In the genomic region with DNA sequence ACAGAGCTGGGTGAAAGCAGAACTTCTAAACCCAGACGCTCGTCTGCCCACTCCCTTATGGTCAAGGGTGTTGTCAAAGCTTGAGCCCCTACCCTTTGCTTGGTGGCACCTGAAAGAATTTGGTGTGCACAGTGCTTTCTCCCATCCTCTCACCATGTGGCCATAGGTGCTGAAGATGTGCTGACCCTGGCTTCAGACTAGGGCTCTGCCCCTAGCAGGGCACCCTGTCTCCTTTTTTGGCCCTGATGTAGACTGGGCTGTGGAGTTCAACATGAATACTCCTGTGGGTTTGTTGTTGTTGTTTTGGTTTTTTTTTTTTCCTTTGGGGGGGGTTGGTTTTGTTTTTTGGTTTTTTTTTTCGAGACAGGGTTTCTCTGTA, we compare ENCODE assay signal across 10 mouse cellular contexts. TPM values are rescaled to one million over a fixed set of nuclear protein-coding genes. Genes with fewer than 3 reads are reported as not detected.
DNase-seq lines count a peak whose midpoint lies in the region; ATAC-seq lines count a peak whose summit lies in the region.
"Had no signal": no experiment of that assay in that cellular context is flagged by ENCODE, and none has a peak within 500 bp of the region (broad histone marks: within the 10 kb centered on the region; RNA-seq: fewer than 3 reads in every experiment).

No protein-coding gene starts in this region.

- WGBS in heart, embryonic 13.5 days: 7% methylated on average over 3 of the region's 3 CpGs
- WGBS in liver, embryonic 13.5 days (ENCODE audit: insufficient replicate concordance): 10% methylated on average over 3 of the region's 3 CpGs
- 10% methylated on average over 3 of the region's 3 CpGs for WGBS in stomach, embryonic 16.5 days

- intact Hi-C loops in heart, postnatal 36 days (cut with DNase I): loop anchor here (2.0 kb wide), 1 partner anchor 104 kb away; a partner anchor contains a TSS
- intact Hi-C loops in left cerebral cortex, postnatal 25 days (cut with DNase I): loop anchor here (1.0 kb wide), 1 partner anchor 14 kb away; no protein-coding TSS in a partner anchor

- H3K9ac ChIP-seq in heart, embryonic 13.5 days: peak overlapping the region; percentile 41; the same call in 1 of the 2 replicates
- no peak overlapping the region for H3K9ac ChIP-seq in liver, embryonic 13.5 days
- no peak overlapping the region for H3K9ac ChIP-seq in stomach, embryonic 16.5 days (ENCODE audit: low read length)
- H3K9ac ChIP-seq: limb, embryonic 15.5 days had no signal

- peaks cover 11% of the 10 kb centered on the region for H3K27me3 ChIP-seq in heart, embryonic 13.5 days (replicated peaks)
- H3K27me3 ChIP-seq in megakaryocyte, embryonic 14.5 days (replicated peaks): peaks cover 47% of the 10 kb centered on the region
- H3K27me3 ChIP-seq in liver, embryonic 13.5 days: no peaks in the 10 kb centered on the region
- no peaks in the 10 kb centered on the region for H3K27me3 ChIP-seq in stomach, embryonic 16.5 days (ENCODE audit: control insufficient read depth, insufficient read depth, low read length)
- H3K27me3 ChIP-seq: limb, embryonic 15.5 days had no signal

- no peak for DNase-seq in heart, postnatal 36 days
- no peak for DNase-seq in liver, embryonic 13.5 days
- no peak for DNase-seq in left cerebral cortex, postnatal 25 days (ENCODE audit: low spot score in 2 of 2)
- no peak for DNase-seq in frontal cortex, postnatal 36 days (ENCODE audit: low spot score in 2 of 2)

- peak overlapping the region; percentile 67 for H3K4me2 ChIP-seq in heart, embryonic 13.5 days
- peak overlapping the region; percentile 51 for H3K4me2 ChIP-seq in liver, embryonic 13.5 days
- peak overlapping the region; percentile 47; the same call in 1 of the 2 replicates for H3K4me2 ChIP-seq in stomach, embryonic 16.5 days (ENCODE audit: low read depth, low read length)

- H3K9me3 ChIP-seq in heart, embryonic 13.5 days: peaks cover 16% of the 10 kb centered on the region
- peaks cover 16% of the 10 kb centered on the region for H3K9me3 ChIP-seq in megakaryocyte, embryonic 14.5 days
- peaks cover 16% of the 10 kb centered on the region for H3K9me3 ChIP-seq in liver, embryonic 13.5 days (replicated peaks)
- H3K9me3 ChIP-seq in stomach, embryonic 16.5 days (replicated peaks; ENCODE audit: control insufficient read depth, low read length): peaks cover 15% of the 10 kb centered on the region

- H3K4me1 ChIP-seq in heart, embryonic 13.5 days: peaks cover 4% of the 10 kb centered on the region
- H3K4me1 ChIP-seq in megakaryocyte, embryonic 14.5 days: peaks cover 35% of the 10 kb centered on the region
- H3K4me1 ChIP-seq in liver, embryonic 13.5 days (replicated peaks): peaks cover 16% of the 10 kb centered on the region
- no peaks in the 10 kb centered on the region; the same call in 1 of the 2 replicates for H3K4me1 ChIP-seq in stomach, embryonic 16.5 days (ENCODE audit: control insufficient read depth, insufficient read depth, low read length)
- H3K4me1 ChIP-seq: limb, embryonic 15.5 days had no signal

- peaks cover 2% of the 10 kb centered on the region; the same call in 1 of the 2 replicates for H3K36me3 ChIP-seq in heart, embryonic 13.5 days
- H3K36me3 ChIP-seq in megakaryocyte, embryonic 14.5 days (replicated peaks; ENCODE audit: low read length): peaks cover 36% of the 10 kb centered on the region
- no peaks in the 10 kb centered on the region; the same call in 1 of the 2 replicates for H3K36me3 ChIP-seq in liver, embryonic 13.5 days
- no peaks in the 10 kb centered on the region; the same call in 1 of the 2 replicates for H3K36me3 ChIP-seq in stomach, embryonic 16.5 days (ENCODE audit: control insufficient read depth, insufficient read depth, low read length)
- H3K36me3 ChIP-seq: limb, embryonic 15.5 days had no signal

- H3K4me3 ChIP-seq in heart, embryonic 13.5 days: 0 out of 2 replicates have a peak overlapping the region, but pooled peaks have one; percentile 42
- H3K4me3 ChIP-seq in megakaryocyte, embryonic 14.5 days (replicated peaks): peak overlapping the region; percentile 88
- H3K4me3 ChIP-seq in liver, embryonic 13.5 days (replicated peaks): no peak overlapping the region
- no peak overlapping the region for H3K4me3 ChIP-seq in stomach, embryonic 16.5 days (replicated peaks; ENCODE audit: low read length)

- ATAC-seq in heart, embryonic 13.5 days (ENCODE audit: extremely low read depth, insufficient number of reproducible peaks, low FRiP score, low TSS enrichment): no peak
- ATAC-seq in megakaryocyte, adult 5-6 weeks (ENCODE audit: poor library complexity, severe bottlenecking): no peak
- ATAC-seq in liver, embryonic 13.5 days (ENCODE audit: low read depth): peak; percentile 39; the same call in 1 of the 2 replicates
- ATAC-seq in stomach, embryonic 16.5 days (ENCODE audit: insufficient read depth, low FRiP score): 0 out of 2 replicates have a peak, but pooled peaks have one; percentile 10

- no peak overlapping the region for H3K27ac ChIP-seq in heart, embryonic 13.5 days (replicated peaks)
- H3K27ac ChIP-seq in liver, embryonic 13.5 days: no peak overlapping the region
- no peak overlapping the region for H3K27ac ChIP-seq in stomach, embryonic 16.5 days (ENCODE audit: low read length)
- H3K27ac ChIP-seq: limb, embryonic 15.5 days had no signal

RNA-seq across cellular contexts. Expression of a gene that starts 0.6 kb away (rescaled TPM):
- polyA plus RNA-seq in heart, embryonic 13.5 days (2015; fragmentation: Nextera tagmentation; extraction: Ambion mirVana): 30.4 and 31.1 TPM in 2 replicates
- 10 to 100 TPM; 51.6 to 58.1 TPM for total RNA-seq in heart, postnatal 36 days (2021)
- 20.7 and 47.5 TPM in 2 replicates for polyA plus RNA-seq in megakaryocyte, embryonic 14.5 days (2012; ENCODE audit: insufficient read depth, low replicate concordance)
- 15.2 and 19.6 TPM in 2 replicates for total RNA-seq in megakaryocyte, adult 5-6 weeks (2015)
- 24.9 and 27.3 TPM in 2 replicates for total RNA-seq in megakaryocyte, adult 5-6 weeks (2017)
- 13.0 and 14.8 TPM in 2 replicates for polyA plus RNA-seq in liver, embryonic 13.5 days (2015; fragmentation: Nextera tagmentation; extraction: Ambion mirVana)
- polyA plus RNA-seq in stomach, embryonic 16.5 days (2015; fragmentation: Nextera tagmentation; extraction: Ambion mirVana): 27.0 and 30.5 TPM in 2 replicates
- total RNA-seq in left cerebral cortex, postnatal 25 days (2021): 10 to 100 TPM; 67.6 to 68.8 TPM

RNA-seq across cellular contexts. Expression of a gene that starts 11.5 kb away (rescaled TPM):
- polyA plus RNA-seq in heart, embryonic 13.5 days (2015; fragmentation: Nextera tagmentation; extraction: Ambion mirVana): 4.1 and 4.9 TPM in 2 replicates
- total RNA-seq in heart, postnatal 36 days (2021): under 1 TPM in 1 of 2 experiments, not detected in 1; 0.72 TPM
- 123 and 178 TPM in 2 replicates for polyA plus RNA-seq in megakaryocyte, embryonic 14.5 days (2012; ENCODE audit: insufficient read depth, low replicate concordance)
- 0.89 and 1.0 TPM in 2 replicates for total RNA-seq in megakaryocyte, adult 5-6 weeks (2015)
- total RNA-seq in megakaryocyte, adult 5-6 weeks (2017): 0.37 and 1.2 TPM in 2 replicates
- 1.4 and 1.9 TPM in 2 replicates for polyA plus RNA-seq in liver, embryonic 13.5 days (2015; fragmentation: Nextera tagmentation; extraction: Ambion mirVana)
- polyA plus RNA-seq in stomach, embryonic 16.5 days (2015; fragmentation: Nextera tagmentation; extraction: Ambion mirVana): 46.7 and 50.2 TPM in 2 replicates
- 100 to 1,000 TPM; 447 to 452 TPM for total RNA-seq in left cerebral cortex, postnatal 25 days (2021)

RNA-seq across cellular contexts. Expression of a gene that starts 15.9 kb away (rescaled TPM):
- not detected in 2 replicates for polyA plus RNA-seq in heart, embryonic 13.5 days (2015; fragmentation: Nextera tagmentation; extraction: Ambion mirVana)
- total RNA-seq in heart, postnatal 36 days (2021): not detected
- polyA plus RNA-seq in megakaryocyte, embryonic 14.5 days (2012; ENCODE audit: insufficient read depth, low replicate concordance): 1.1 TPM in 1 of 2 replicates, not detected in the other
- total RNA-seq in megakaryocyte, adult 5-6 weeks (2015): not detected in 2 replicates
- not detected in 2 replicates for total RNA-seq in megakaryocyte, adult 5-6 weeks (2017)
- not detected in 2 replicates for polyA plus RNA-seq in liver, embryonic 13.5 days (2015; fragmentation: Nextera tagmentation; extraction: Ambion mirVana)
- not detected in 2 replicates for polyA plus RNA-seq in stomach, embryonic 16.5 days (2015; fragmentation: Nextera tagmentation; extraction: Ambion mirVana)
- total RNA-seq in left cerebral cortex, postnatal 25 days (2021): under 1 TPM in 1 of 2 experiments, not detected in 1; 0.09 TPM
- total RNA-seq: gastrocnemius, postnatal 4 days had no signal

RNA-seq across cellular contexts. Expression of a gene that starts 49.2 kb away (rescaled TPM):
- polyA plus RNA-seq in heart, embryonic 13.5 days (2015; fragmentation: Nextera tagmentation; extraction: Ambion mirVana): 136 and 141 TPM in 2 replicates
- total RNA-seq in heart, postnatal 36 days (2021): 100 to 1,000 TPM; 121 to 130 TPM
- 41.1 and 108 TPM in 2 replicates for polyA plus RNA-seq in megakaryocyte, embryonic 14.5 days (2012; ENCODE audit: insufficient read depth, low replicate concordance)
- 68.3 and 86.8 TPM in 2 replicates for total RNA-seq in megakaryocyte, adult 5-6 weeks (2015)
- total RNA-seq in megakaryocyte, adult 5-6 weeks (2017): 187 and 329 TPM in 2 replicates
- polyA plus RNA-seq in liver, embryonic 13.5 days (2015; fragmentation: Nextera tagmentation; extraction: Ambion mirVana): 63.6 and 73.7 TPM in 2 replicates
- 167 and 177 TPM in 2 replicates for polyA plus RNA-seq in stomach, embryonic 16.5 days (2015; fragmentation: Nextera tagmentation; extraction: Ambion mirVana)
- total RNA-seq in left cerebral cortex, postnatal 25 days (2021): 100 to 1,000 TPM; 568 to 614 TPM

RNA-seq across cellular contexts. Expression of a gene that starts 54.9 kb away (rescaled TPM):
- polyA plus RNA-seq in heart, embryonic 13.5 days (2015; fragmentation: Nextera tagmentation; extraction: Ambion mirVana): 47.4 and 47.7 TPM in 2 replicates
- 10 to 100 TPM; 62.6 to 74.3 TPM for total RNA-seq in heart, postnatal 36 days (2021)
- polyA plus RNA-seq in megakaryocyte, embryonic 14.5 days (2012; ENCODE audit: insufficient read depth, low replicate concordance): 8.8 and 20.1 TPM in 2 replicates
- total RNA-seq in megakaryocyte, adult 5-6 weeks (2015): 10.4 and 11.7 TPM in 2 replicates
- total RNA-seq in megakaryocyte, adult 5-6 weeks (2017): 12.2 and 13.3 TPM in 2 replicates
- polyA plus RNA-seq in liver, embryonic 13.5 days (2015; fragmentation: Nextera tagmentation; extraction: Ambion mirVana): 34.6 and 35.3 TPM in 2 replicates
- 47.2 and 52.3 TPM in 2 replicates for polyA plus RNA-seq in stomach, embryonic 16.5 days (2015; fragmentation: Nextera tagmentation; extraction: Ambion mirVana)
- 10 to 100 TPM; 33.4 to 34.0 TPM for total RNA-seq in left cerebral cortex, postnatal 25 days (2021)

Comparison
In these comparisons a context has a peak if more than half of its experiments do, and no peak if none do; other contexts are left out.
1. ATAC-seq: peak in liver, embryonic 13.5 days (single experiment) and stomach, embryonic 16.5 days (single experiment); none in heart, embryonic 13.5 days (single experiment) and megakaryocyte, adult 5-6 weeks (single experiment).
2. H3K4me3 ChIP-seq: peak in heart, embryonic 13.5 days (single experiment) and megakaryocyte, embryonic 14.5 days (single experiment); none in liver, embryonic 13.5 days (single experiment) and stomach, embryonic 16.5 days (single experiment).
3. Peak in every context shown above with its lines, with median percentiles within 50 percentile points of each other: H3K4me2 ChIP-seq.